Mouse (Mus musculus) embryonic fibroblast, embryonic 13.5 days (primary cell): ENCODE data around the gene Tmco1.

Experiments used
- CTCF ChIP-seq: IDR thresholded peaks from 2 replicates; pipeline ENCODE4 v1.5.1; 2011; ENCODE audit warnings: mild to moderate bottlenecking, control low read depth, low read length, moderate library complexity, borderline replicate concordance; ENCODE audit not compliant: insufficient read depth
- POLR2A ChIP-seq: IDR thresholded peaks from 2 replicates; pipeline ENCODE4 v1.6.1; 2011; ENCODE audit warnings: low read depth, mild to moderate bottlenecking, control low read depth, low read length, moderate library complexity

GRCm38 (mm10) chr1:167366621-167367020 lies 58.4 kb downstream of the Tmco1 start:
- TF ChIP-seq POLR2A (no peak), CTCF (no peak)
